Mouse (Mus musculus) E14TG2a.4 (cell line): ENCODE results near the gene Ppfibp2.

Experiments used
- H3K27me3 ChIP-seq: 2 replicates; pipeline ENCODE4 v1.6.1; 2014; ENCODE audit warnings: low read length, control low read depth; ENCODE audit not compliant: insufficient read depth
- H3K36me3 ChIP-seq: 2 replicates; pipeline ENCODE4 v1.6.1; 2014; ENCODE audit warnings: low read length, control low read depth; ENCODE audit not compliant: insufficient read depth
- H3K4me1 ChIP-seq: replicated peaks from 2 replicates; pipeline ENCODE4 v1.6.1; 2014; ENCODE audit warnings: low read depth, low read length, control low read depth
- H3K4me3 ChIP-seq: replicated peaks from 2 replicates; pipeline ENCODE4 v1.5.1; 2014; ENCODE audit warnings: mild to moderate bottlenecking, low read length
- H3K9me3 ChIP-seq: 2 replicates; pipeline ENCODE4 v1.6.1; 2014; ENCODE audit warnings: low read length, control low read depth
- CTCF ChIP-seq: conservative IDR thresholded peaks from 2 replicates; pipeline ENCODE4 v1.5.1; 2014; ENCODE audit warnings: low read length
- NANOG ChIP-seq: IDR thresholded peaks from 2 replicates; pipeline ENCODE4 v1.6.1; 2014; ENCODE audit warnings: borderline replicate concordance, low read length, mixed read lengths
- POU5F1 ChIP-seq: IDR thresholded peaks from 2 replicates; pipeline ENCODE4 v1.6.1; 2014; ENCODE audit warnings: low read length, borderline replicate concordance

The Ppfibp2 gene

GRCm38 (mm10) chr7:107796500-107796899, 201.5 kb downstream of the Ppfibp2 start:
- Histone ChIP-seq H3K36me3 (no peaks in the 10 kb centered on the region), H3K27me3 (peaks cover 7% of the 10 kb centered on the region; the same call in 1 of the 2 replicates), H3K9me3 (no peaks in the 10 kb centered on the region), H3K4me1 (no peaks in the 10 kb centered on the region), H3K4me3 (no peak overlapping the region)
- TF ChIP-seq POU5F1 (no peak), NANOG (no peak), CTCF (no peak)
